Mouse (Mus musculus) kidney, embryonic 15.5 days (tissue): ENCODE results near the gene Crb3. TPM values are rescaled to one million over a fixed set of nuclear protein-coding genes. Genes with fewer than 3 reads are reported as not detected.

Experiments used
- ATAC-seq: fragments of 200-750 bp; cut with Nextera tagmentation; replicated peaks from 2 replicates; pipeline ENCODE4 v1.8.0; 2017; ENCODE audit warnings: moderate TSS enrichment; ENCODE audit not compliant: low FRiP score
- H3K27ac ChIP-seq: fragments of 300-500 bp; sonication (generic); 2 replicates; pipeline ENCODE4 v1.5.1; 2015; ENCODE audit warnings: mild to moderate bottlenecking, inconsistent platforms
- H3K27me3 ChIP-seq: fragments of 300-500 bp; sonication (generic); 2 replicates; pipeline ENCODE4 v1.6.1; 2015; ENCODE audit warnings: inconsistent platforms
- H3K36me3 ChIP-seq: fragments of 300-500 bp; sonication (generic); 2 replicates; pipeline ENCODE4 v1.6.1; 2015; ENCODE audit warnings: inconsistent platforms
- H3K4me1 ChIP-seq: fragments of 300-500 bp; sonication (generic); 2 replicates; pipeline ENCODE4 v1.6.1; 2015; ENCODE audit warnings: inconsistent platforms
- H3K4me2 ChIP-seq: fragments of 300-500 bp; sonication (generic); 2 replicates; pipeline ENCODE4 v1.6.1; 2015; ENCODE audit warnings: moderate library complexity, mild to moderate bottlenecking, inconsistent platforms
- H3K4me3 ChIP-seq: fragments of 300-500 bp; sonication (generic); replicated peaks from 2 replicates; pipeline ENCODE4 v1.5.1; 2015; ENCODE audit warnings: mild to moderate bottlenecking, inconsistent platforms
- H3K9ac ChIP-seq: fragments of 300-500 bp; sonication (generic); 2 replicates; pipeline ENCODE4 v1.6.1; 2015; ENCODE audit warnings: mild to moderate bottlenecking, inconsistent platforms
- H3K9me3 ChIP-seq: fragments of 300-500 bp; sonication (generic); replicated peaks from 2 replicates; pipeline ENCODE4 v1.6.1; 2016; ENCODE audit warnings: inconsistent platforms
- WGBS: fragments of 180-500 bp; shearing (Covaris S2); methylation state at CpG from one replicate; pipeline ENCODE4 v1.1.7; 2015; ENCODE audit warnings: mixed read lengths; 5-methylcytosine and 5-hydroxymethylcytosine counted together
- polyA plus RNA-seq: library from polyadenylated mRNA; unstranded; fragments of >200 nt; fragmentation: Nextera tagmentation; extraction: Ambion mirVana; gene quantifications from 2 replicates; pipeline ENCODE4 v1.2.1, GENCODE M21; 2015

Crb3 gene
- 49.9 and 52.7 TPM in 2 replicates for polyA plus RNA-seq

- peaks cover 37% of the 10 kb centered on the region for H3K4me1 ChIP-seq
- ATAC-seq: no peak
Observed at GRCm38 (mm10) chr17:57058891-57059485, at the start of gene Crb3. TSS of gene Crb3 (plus strand) at chr17:57059105.

GRCm38 (mm10) chr17:57010911-57011235 is 48.0 kb upstream of the Crb3 start:
- peaks cover 32% of the 10 kb centered on the region for H3K36me3 ChIP-seq
- no peaks in the 10 kb centered on the region for H3K9me3 ChIP-seq
- peaks cover 24% of the 10 kb centered on the region for H3K4me1 ChIP-seq
- H3K9ac ChIP-seq: peak overlapping the region; percentile 65
- peak; percentile 41 for ATAC-seq
- H3K27me3 ChIP-seq: no peaks in the 10 kb centered on the region
- 0% methylated on average over 19 of the region's 19 CpGs for WGBS
- H3K27ac ChIP-seq: peak overlapping the region; percentile 94
- peak overlapping the region; percentile 92 for H3K4me2 ChIP-seq
- H3K4me3 ChIP-seq: peak overlapping the region; percentile 68

More at GRCm38 (mm10) chr17:57058891-57059485, at the start of gene Crb3:
- H3K27ac ChIP-seq: peak within 1 kb of the TSS; percentile 84
- no peaks in the 10 kb centered on the region for H3K9me3 ChIP-seq
- H3K36me3 ChIP-seq: peaks cover 28% of the 10 kb centered on the region
- WGBS: 2% methylated on average over 14 of the region's 22 CpGs
- H3K27me3 ChIP-seq: peaks cover 29% of the 10 kb centered on the region
- H3K9ac ChIP-seq: peak within 1 kb of the TSS; percentile 75
- H3K4me3 ChIP-seq: peak within 1 kb of the TSS; percentile 84
- H3K4me2 ChIP-seq: peak within 1 kb of the TSS; percentile 93

- Histone ChIP-seq H3K27me3 (no peaks in the 10 kb centered on the region), H3K9me3 (no peaks in the 10 kb centered on the region), H3K9ac (peak within 1 kb of the TSS; percentile 65), H3K4me1 (peaks cover 24% of the 10 kb centered on the region), H3K27ac (peak within 1 kb of the TSS; percentile 94), H3K4me3 (peak within 1 kb of the TSS; percentile 68), H3K36me3 (peaks cover 25% of the 10 kb centered on the region), H3K4me2 (peak within 1 kb of the TSS; percentile 92)
- peak; percentile 92 for ATAC-seq
- WGBS: under 1% methylated on average over 51 of the region's 51 CpGs
Observed at GRCm38 (mm10) chr17:57011236-57012141, 47.4 kb upstream of the Crb3 start, which contains the start of the genes Gtf2f1 and Gm17949. TSS of gene Gtf2f1 (minus strand) at chr17:57011288. TSS of gene Gm17949 (plus strand) at chr17:57011469.

- ATAC-seq: 0 out of 2 replicates have a peak, but pooled peaks have one; percentile 2
Observed at GRCm38 (mm10) chr17:57012245-57012795, 46.6 kb upstream of the Crb3 start.

DNA sequence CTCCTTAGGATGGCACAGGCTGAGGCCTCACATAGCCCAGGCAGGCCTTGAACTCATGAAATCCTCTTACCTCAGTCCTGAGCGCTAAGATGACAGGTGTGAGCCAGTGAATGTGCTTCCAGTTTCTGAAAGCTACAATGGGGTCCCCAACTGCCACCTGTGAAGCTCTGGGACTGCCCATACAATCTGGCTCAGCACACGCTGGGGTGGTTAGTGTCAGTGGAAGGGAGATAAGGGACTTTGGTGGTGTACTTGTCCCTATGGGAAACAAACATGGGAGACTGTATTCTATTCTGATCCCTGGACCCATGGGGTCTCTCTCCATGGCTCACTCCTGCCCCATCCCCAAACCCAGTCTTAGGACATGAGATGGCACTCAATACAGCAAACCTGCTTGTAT is 39.2 kb upstream of the Crb3 start:
- no peak overlapping the region for H3K4me3 ChIP-seq
- WGBS: 87% methylated on average over 2 of the region's 2 CpGs
- ATAC-seq: no peak
- no peaks in the 10 kb centered on the region for H3K4me1 ChIP-seq
- no peak overlapping the region for H3K9ac ChIP-seq
- no peak overlapping the region for H3K4me2 ChIP-seq
- no peak overlapping the region for H3K27ac ChIP-seq
- no peaks in the 10 kb centered on the region for H3K27me3 ChIP-seq
- no peaks in the 10 kb centered on the region for H3K9me3 ChIP-seq
- H3K36me3 ChIP-seq: peaks cover 54% of the 10 kb centered on the region

More at GRCm38 (mm10) chr17:57012245-57012795, 46.6 kb upstream of the Crb3 start:
- peak overlapping the region; percentile 92 for H3K4me2 ChIP-seq
- H3K9me3 ChIP-seq: no peaks in the 10 kb centered on the region
- peak overlapping the region; percentile 94 for H3K27ac ChIP-seq
- H3K4me1 ChIP-seq: peaks cover 24% of the 10 kb centered on the region
- WGBS: 73% methylated on average over 13 of the region's 13 CpGs
- no peaks in the 10 kb centered on the region for H3K27me3 ChIP-seq
- H3K4me3 ChIP-seq: peak overlapping the region; percentile 68
- H3K9ac ChIP-seq: peak overlapping the region; percentile 65; the same call in 1 of the 2 replicates
- peaks cover 17% of the 10 kb centered on the region for H3K36me3 ChIP-seq

DNA sequence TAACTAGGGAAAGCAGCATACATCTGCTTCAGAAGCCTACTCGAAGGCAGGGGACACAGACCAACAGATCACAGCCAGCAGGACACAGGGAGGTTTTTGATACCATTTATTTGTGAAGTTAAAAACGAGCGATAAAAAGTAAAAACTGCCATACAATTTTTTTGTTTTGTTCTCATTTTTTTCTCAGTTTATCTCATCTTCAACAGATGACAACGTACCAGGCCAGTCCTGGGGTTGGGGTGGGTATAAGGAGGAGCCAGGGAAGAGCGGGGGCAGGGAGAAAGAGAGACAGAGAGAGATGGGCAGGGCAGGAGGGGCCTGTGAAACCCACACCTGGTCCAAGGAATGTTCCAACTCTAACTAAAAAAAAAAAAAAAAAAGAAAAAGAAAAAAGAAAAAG is 37.9 kb upstream of the Crb3 start:
- WGBS: 88% methylated on average over 5 of the region's 5 CpGs
- Histone ChIP-seq H3K9me3 (no peaks in the 10 kb centered on the region), H3K36me3 (peaks cover 67% of the 10 kb centered on the region), H3K27me3 (no peaks in the 10 kb centered on the region), H3K4me1 (no peaks in the 10 kb centered on the region), H3K9ac (no peak overlapping the region), H3K4me2 (no peak overlapping the region), H3K27ac (no peak overlapping the region), H3K4me3 (no peak overlapping the region)
- no peak for ATAC-seq

DNA sequence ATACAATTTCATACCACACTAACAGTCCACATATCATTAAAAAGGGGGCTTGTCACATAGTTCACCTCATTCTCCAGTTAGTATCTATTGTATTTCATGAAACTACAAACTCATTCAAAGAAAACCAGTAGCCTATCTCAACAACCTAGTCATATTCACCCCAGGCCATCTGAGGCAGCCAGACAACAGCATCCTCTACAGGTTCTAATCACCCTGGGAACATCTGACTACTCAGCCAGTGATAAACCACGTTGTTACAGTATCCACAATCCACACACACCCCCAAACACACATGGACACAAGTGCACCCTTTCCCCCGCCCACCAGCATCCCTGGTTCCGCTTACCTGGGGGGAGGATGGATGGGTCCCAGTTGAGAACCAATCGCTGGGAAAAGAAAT is 31.4 kb upstream of the Crb3 start:
- H3K36me3 ChIP-seq: peaks cover 65% of the 10 kb centered on the region

GRCm38 (mm10) chr17:57029691-57030090 is 29.2 kb upstream of the Crb3 start:
- peaks cover 28% of the 10 kb centered on the region for H3K4me1 ChIP-seq
- peak overlapping the region; percentile 97 for H3K4me3 ChIP-seq
- ATAC-seq: no peak
- WGBS: 21% methylated on average over 8 of the region's 8 CpGs
- H3K9ac ChIP-seq: peak overlapping the region; percentile 100
- no peaks in the 10 kb centered on the region for H3K9me3 ChIP-seq
- H3K27ac ChIP-seq: peak overlapping the region; percentile 93; the same call in 1 of the 2 replicates
- peak overlapping the region; percentile 87 for H3K4me2 ChIP-seq
- no peaks in the 10 kb centered on the region for H3K27me3 ChIP-seq
- peaks cover 43% of the 10 kb centered on the region for H3K36me3 ChIP-seq

More for the DNA sequence above, 31.4 kb upstream of the Crb3 start:
- Histone ChIP-seq H3K27ac (no peak overlapping the region), H3K4me3 (no peak overlapping the region), H3K9ac (no peak overlapping the region), H3K9me3 (no peaks in the 10 kb centered on the region), H3K4me2 (no peak overlapping the region), H3K27me3 (no peaks in the 10 kb centered on the region), H3K4me1 (peaks cover 26% of the 10 kb centered on the region)
- ATAC-seq: no peak
- WGBS: 92% methylated on average over 4 of the region's 4 CpGs

- peak within 1 kb of the TSS; percentile 87 for H3K4me2 ChIP-seq
- H3K9ac ChIP-seq: peak within 1 kb of the TSS; percentile 100
- H3K4me1 ChIP-seq: peaks cover 28% of the 10 kb centered on the region
- H3K36me3 ChIP-seq: peaks cover 29% of the 10 kb centered on the region
- H3K9me3 ChIP-seq: no peaks in the 10 kb centered on the region
- H3K27me3 ChIP-seq: no peaks in the 10 kb centered on the region; the same call in 1 of the 2 replicates
- H3K4me3 ChIP-seq: peak within 1 kb of the TSS; percentile 97
- WGBS: under 1% methylated on average over 83 of the region's 99 CpGs
- peak within 1 kb of the TSS; percentile 93 for H3K27ac ChIP-seq
- no peak for ATAC-seq
Observed at GRCm38 (mm10) chr17:57030931-57031660, 27.8 kb upstream of the Crb3 start, which contains the start of gene Khsrp. TSS of gene Khsrp (minus strand) at chr17:57031522.

DNA sequence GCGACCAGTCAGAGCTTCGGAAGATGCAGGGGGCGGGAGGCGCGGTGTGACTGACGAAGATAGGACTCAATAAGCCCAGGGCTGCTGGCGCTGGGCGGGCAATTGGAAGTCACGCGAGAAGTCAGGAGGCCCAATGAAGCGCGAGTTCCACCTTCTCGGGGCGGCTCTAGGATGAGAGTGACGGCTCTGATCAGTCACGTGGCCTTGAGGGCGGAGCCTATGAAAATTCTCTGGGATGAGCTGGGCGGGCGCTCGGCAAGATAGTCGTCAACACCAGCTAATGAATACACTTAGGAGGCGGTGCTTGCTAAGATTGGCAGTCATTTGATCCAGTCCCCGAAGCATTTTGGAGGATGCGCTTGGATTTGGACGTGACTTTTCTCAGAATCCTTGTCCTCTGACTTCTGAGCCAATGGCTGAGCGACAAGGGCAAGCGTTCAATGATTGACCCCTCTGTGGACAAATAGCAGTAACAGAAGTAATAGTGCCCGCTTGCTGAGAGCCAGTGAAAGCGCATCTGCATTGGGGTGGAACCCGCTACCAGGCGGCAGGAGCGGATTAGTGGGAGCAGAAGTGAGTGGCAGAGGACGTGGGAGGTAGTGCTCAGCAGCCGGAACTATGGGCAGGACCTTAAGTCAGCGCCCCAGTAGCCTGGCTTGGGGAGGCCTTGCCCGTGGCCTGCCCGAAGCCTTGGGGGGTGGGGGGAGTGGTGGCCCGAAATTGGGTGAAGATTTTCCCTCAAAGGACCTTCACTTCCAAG is 27.1 kb upstream of the Crb3 start:
- no peaks in the 10 kb centered on the region for H3K9me3 ChIP-seq
- H3K27me3 ChIP-seq: no peaks in the 10 kb centered on the region; the same call in 1 of the 2 replicates
- H3K27ac ChIP-seq: peak overlapping the region; percentile 91
- under 1% methylated on average over 38 of the region's 38 CpGs for WGBS
- H3K4me1 ChIP-seq: peaks cover 28% of the 10 kb centered on the region
- ATAC-seq: peak; percentile 95
- H3K4me2 ChIP-seq: peak overlapping the region; percentile 66
- H3K4me3 ChIP-seq: peak overlapping the region; percentile 97
- peak overlapping the region; percentile 50 for H3K9ac ChIP-seq
- H3K36me3 ChIP-seq: peaks cover 21% of the 10 kb centered on the region
